Mouse (Mus musculus): ENCODE results near the gene Srsf2. TPM values are rescaled to one million over a fixed set of nuclear protein-coding genes. Genes with fewer than 3 reads are reported as not detected.

Gene Srsf2
- 1,376 and 1,382 TPM in 2 replicates for polyA plus RNA-seq (2012)

GRCm38 (mm10) chr11:116852891-116853511, at the start of gene Srsf2:
Gene Srsf2, minus strand, starts transcription at chr11:116853094.

GRCm38 (mm10) chr11:116852291-116852890, 503 bp downstream of the Srsf2 start, which contains the start of gene Mfsd11:
Gene Mfsd11, plus strand, starts transcription at chr11:116852440.

GRCm38 (mm10) chr11:116843261-116844233, 9.3 kb downstream of the Srsf2 start, which contains the start of the genes Mettl23 and Jmjd6:
Gene Mettl23, plus strand, starts transcription at chr11:116843278.
Gene Jmjd6, minus strand, starts transcription at chr11:116843449.

GRCm38 (mm10) chr11:116827534-116828165, 25.2 kb downstream of the Srsf2 start, which contains the start of gene Mxra7:
Gene Mxra7, minus strand, starts transcription at chr11:116828046.

Other genes with a start within 250 kb of the Srsf2 start
- 25.8 and 32.5 TPM in 2 replicates for gene Rhbdf2, start 226.1 kb downstream of the Srsf2 start, polyA plus RNA-seq (2012)
- not detected in 2 replicates for gene Prcd, start 199.6 kb downstream of the Srsf2 start, polyA plus RNA-seq (2012)
- gene Cygb, start 198.8 kb downstream of the Srsf2 start, polyA plus RNA-seq (2012): 0.11 and 0.12 TPM in 2 replicates
- not detected in 2 replicates for gene St6galnac1, start 77.6 kb downstream of the Srsf2 start, polyA plus RNA-seq (2012)
- gene Mxra7, start 25.0 kb downstream of the Srsf2 start, polyA plus RNA-seq (2012): 1.9 and 3.2 TPM in 2 replicates
- 18.4 and 22.2 TPM in 2 replicates for gene Mettl23, start 9.8 kb downstream of the Srsf2 start, polyA plus RNA-seq (2012)
- 65.2 and 71.5 TPM in 2 replicates for gene Jmjd6, start 9.6 kb downstream of the Srsf2 start, polyA plus RNA-seq (2012)
- 13.9 and 16.1 TPM in 2 replicates for gene Mfsd11, start 654 bp downstream of the Srsf2 start, polyA plus RNA-seq (2012)
- not detected in 2 replicates for gene Mgat5b, start 65.8 kb upstream of the Srsf2 start, polyA plus RNA-seq (2012)